Mouse (Mus musculus) lung, adult 2 months (tissue): ENCODE results near the gene Ccdc126.

Source experiments
- CTCF ChIP-seq: fragments of 200-500 bp; IDR thresholded peaks from 2 replicates; pipeline ENCODE4 v1.5.1; 2011; ENCODE audit warnings: mild to moderate bottlenecking, low read length, control low read depth; ENCODE audit not compliant: insufficient read depth
- POLR2A ChIP-seq: fragments of 200-500 bp; IDR thresholded peaks from 2 replicates; pipeline ENCODE4 v1.6.1; 2011; ENCODE audit warnings: low read depth, mild to moderate bottlenecking, control low read depth, low read length, borderline replicate concordance; ENCODE audit errors: extremely low read depth

- TF ChIP-seq CTCF = no peak
- no peak for TF ChIP-seq POLR2A
Measured at GRCm38 (mm10) chr6:49332060-49332370, 12.9 kb downstream of the Ccdc126 start.
